Mouse (Mus musculus) cerebellum, adult 11 months (tissue): ENCODE data around the gene Lgalsl.

ENCODE experiments used
- DNase-seq: peaks from one replicate; pipeline ENCODE4 v3.0.0; 2022

Lgalsl gene

DNA sequence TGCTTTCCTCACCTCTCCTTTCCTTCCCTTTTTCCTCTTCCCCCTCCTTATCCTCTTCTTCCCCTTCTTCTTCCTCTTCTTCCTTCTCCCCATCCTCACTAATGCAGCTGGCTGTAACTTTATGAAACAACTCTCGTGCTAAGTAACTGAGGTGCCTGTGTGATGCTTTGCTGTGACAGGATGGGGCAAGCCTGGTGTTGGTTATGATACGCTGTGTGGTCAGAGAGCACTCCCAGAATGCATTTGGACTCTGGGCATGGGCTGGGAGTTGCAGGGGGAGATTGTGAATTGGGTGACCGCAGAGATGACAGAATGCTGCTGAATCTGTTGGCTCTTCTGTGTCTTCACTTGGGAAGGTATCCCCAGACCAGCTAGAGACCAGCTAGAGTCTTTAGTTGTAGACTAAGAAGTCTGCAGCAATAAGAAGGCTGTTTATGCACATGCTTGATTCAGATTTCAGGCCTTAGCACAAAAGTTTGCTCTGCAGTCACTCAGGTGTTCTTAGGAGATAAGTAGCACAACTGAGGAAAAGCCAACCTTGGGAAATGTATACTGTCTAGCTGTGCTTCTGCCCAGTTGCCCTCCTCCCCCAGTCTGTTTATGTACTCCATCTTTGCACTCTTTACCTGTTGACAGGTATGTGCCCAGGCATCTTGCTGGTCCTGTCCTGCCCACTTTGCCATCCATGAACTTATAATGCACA lies 51.8 kb downstream of the Lgalsl start:
- no peak for DNase-seq

DNA sequence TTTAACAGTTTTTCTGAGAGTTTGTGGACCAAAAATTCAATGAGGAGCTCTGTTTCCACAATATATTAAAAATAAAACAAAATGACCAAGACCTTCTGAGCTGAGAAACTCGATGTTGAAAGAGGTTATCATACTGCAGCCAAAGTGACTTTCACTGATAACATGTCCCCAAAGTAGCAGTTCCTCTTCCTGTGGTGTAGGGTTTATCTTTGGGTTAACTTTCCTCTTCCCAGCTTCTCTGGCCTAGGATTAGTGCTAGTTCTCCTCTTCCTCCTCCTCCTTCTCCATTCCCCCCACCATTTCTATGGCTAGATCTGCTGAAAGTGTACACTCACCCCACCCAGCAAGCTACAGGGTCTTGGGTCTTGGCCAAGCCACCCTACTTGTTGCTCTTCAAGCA lies 52.6 kb downstream of the Lgalsl start:
- DNase-seq, result no peak

DNA sequence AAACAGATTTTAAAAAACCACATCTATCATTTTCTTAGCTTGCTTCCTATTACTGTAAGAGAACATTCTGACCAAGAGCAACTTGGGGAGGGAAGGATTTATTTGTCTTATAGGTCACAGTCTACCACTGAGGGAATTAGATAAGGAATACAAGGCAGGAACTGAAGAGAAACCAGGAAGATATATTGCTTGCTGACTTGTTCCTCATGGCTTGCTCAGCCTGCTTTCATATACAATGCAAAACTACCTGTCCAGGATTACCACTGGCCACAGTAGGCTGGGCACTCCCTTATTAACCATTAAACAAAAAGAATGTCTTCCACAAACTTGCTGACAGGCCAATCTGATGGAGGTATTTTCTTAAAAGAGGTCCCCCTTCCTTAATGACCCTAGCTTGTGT lies 54.2 kb downstream of the Lgalsl start:
- no peak for DNase-seq
